Mouse (Mus musculus) layer of hippocampus, adult 18-20 months (tissue): ENCODE measurements around the gene Rcc1. TPM values are rescaled to one million over a fixed set of nuclear protein-coding genes. Genes with fewer than 3 reads are reported as not detected.
A peak's percentile ranks its signal among the peaks of the same experiment; 100 is the strongest.
"Not testable (repeated sequence)": the region's sequence is repeated elsewhere in the genome, so short reads cannot be mapped to it uniquely, and the experiment has no call there.

Experiments used
- DNase-seq, 2 experiments: peaks; one replicate each; pipeline ENCODE4 v3.0.0; 2022; ENCODE audit warnings: low spot score in 2 of 2
- total RNA-seq, 2 experiments: library from RNA; stranded (reverse); gene quantifications; 2 replicates each; pipeline ENCODE4 v1.2.3; 2021

The Rcc1 gene
- total RNA-seq, 2 experiments from 2014 or later = 9.8 to 12.3 TPM

GRCm38 (mm10) chr4:132315711-132316110 lies 37.7 kb downstream of the Rcc1 start:
- DNase-seq = no peak

GRCm38 (mm10) chr4:132312627-132313026 lies 40.8 kb downstream of the Rcc1 start:
- no peak for DNase-seq

- DNase-seq = no peak
These were observed 41.6 kb downstream of the Rcc1 start for GRCm38 (mm10) chr4:132311801-132312200.

GRCm38 (mm10) chr4:132311209-132311608 lies 42.2 kb downstream of the Rcc1 start:
- no peak for DNase-seq

- DNase-seq = peak in 1 of 2 experiments; percentile 53
These were observed 43.4 kb downstream of the Rcc1 start for GRCm38 (mm10) chr4:132309849-132310472.

- peak in 1 of 2 experiments; percentile 42 for DNase-seq
These were observed 44.1 kb downstream of the Rcc1 start for GRCm38 (mm10) chr4:132309140-132309848.

- peak; percentile 87 to 96 for DNase-seq
These were observed 44.8 kb downstream of the Rcc1 start for GRCm38 (mm10) chr4:132308437-132309139.

- no peak for DNase-seq
These were observed 47.4 kb downstream of the Rcc1 start for GRCm38 (mm10) chr4:132306004-132306403.

- DNase-seq = no peak
These were observed 48.1 kb downstream of the Rcc1 start for GRCm38 (mm10) chr4:132305276-132305675.

- DNase-seq = not testable (repeated sequence)
These were observed 49.9 kb downstream of the Rcc1 start for GRCm38 (mm10) chr4:132303484-132303883.

- DNase-seq = peak; percentile 39 to 67
These were observed 50.4 kb downstream of the Rcc1 start, which contains the start of gene Rab42 for GRCm38 (mm10) chr4:132302939-132303479. Gene Rab42 (minus strand): TSS chr4:132303385.

- no peak for DNase-seq
These were observed 51.2 kb downstream of the Rcc1 start for GRCm38 (mm10) chr4:132301965-132302938.

- DNase-seq = no peak
These were observed 51.9 kb downstream of the Rcc1 start for GRCm38 (mm10) chr4:132301486-132301885.

GRCm38 (mm10) chr4:132299849-132300248 lies 53.6 kb downstream of the Rcc1 start:
- DNase-seq = no peak

- DNase-seq = no peak
These were observed 57.6 kb downstream of the Rcc1 start for GRCm38 (mm10) chr4:132295696-132296390.

- no peak for DNase-seq
These were observed 59.6 kb downstream of the Rcc1 start for GRCm38 (mm10) chr4:132293682-132294240.

GRCm38 (mm10) chr4:132292988-132293387 lies 60.4 kb downstream of the Rcc1 start:
- DNase-seq = peak in 1 of 2 experiments; percentile 69

- no peak for DNase-seq
These were observed 61.6 kb downstream of the Rcc1 start for GRCm38 (mm10) chr4:132291624-132292335.

- DNase-seq = no peak
These were observed 62.3 kb downstream of the Rcc1 start for GRCm38 (mm10) chr4:132291056-132291455.
